Comparison of ENCODE assay signal across 11 mouse cellular contexts in the genomic region with DNA sequence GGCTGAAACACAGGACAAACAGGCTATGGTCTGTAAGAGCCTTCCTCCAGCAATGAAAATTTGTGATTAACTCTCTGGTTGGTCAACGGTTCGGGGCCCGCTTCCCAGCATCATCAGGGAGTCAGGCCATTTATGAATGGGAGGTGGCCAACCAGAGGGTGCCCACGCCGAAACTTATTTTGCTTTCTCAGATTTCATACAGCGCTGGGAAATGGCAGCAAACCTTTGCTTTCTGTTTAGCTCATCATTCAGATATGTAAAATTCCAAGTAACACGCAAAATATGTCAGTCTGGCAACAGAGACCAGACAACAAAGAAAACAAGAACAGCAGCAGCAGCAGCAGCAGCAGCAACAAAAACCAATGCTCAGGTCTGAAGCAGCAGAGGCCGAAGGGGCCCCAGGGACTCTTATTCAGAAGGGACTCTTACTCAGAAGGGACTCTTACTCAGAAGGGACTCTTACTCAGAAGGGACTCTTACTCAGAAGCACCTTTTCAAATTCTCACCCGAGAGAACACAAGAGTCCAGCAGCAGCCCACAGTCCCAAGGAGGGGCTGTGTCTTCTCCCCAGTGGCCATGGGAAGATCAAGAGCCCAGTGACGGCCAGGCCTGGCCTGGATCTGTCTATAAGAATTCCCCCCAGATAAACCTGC.
DNase-seq lines count a peak whose midpoint lies in the region; ATAC-seq and TF ChIP-seq lines count a peak whose summit lies in the region.
"Had no signal": no experiment of that assay in that cellular context is flagged by ENCODE, and none has a peak within 500 bp of the region (broad histone marks: within the 10 kb centered on the region; RNA-seq: fewer than 3 reads in every experiment).

No protein-coding gene starts in this region.

- no peak overlapping the region for H3K27ac ChIP-seq in forebrain, embryonic 11.5 days (ENCODE audit: low read depth, low read length)
- no peak overlapping the region for H3K27ac ChIP-seq in forebrain, embryonic 13.5 days
- no peak overlapping the region for H3K27ac ChIP-seq in lung, embryonic 16.5 days (ENCODE audit: low read length)
- H3K27ac ChIP-seq: liver, embryonic 15.5 days had no signal

- WGBS in forebrain, embryonic 11.5 days = 55% methylated on average over 10 of the region's 10 CpGs
- 64% methylated on average over 10 of the region's 10 CpGs for WGBS in forebrain, embryonic 13.5 days
- WGBS in lung, embryonic 16.5 days = 64% methylated on average over 10 of the region's 10 CpGs
- WGBS in lung, adult 2 months = 66% methylated on average over 10 of the region's 10 CpGs

- no peak for TF ChIP-seq POLR2A in lung, adult 2 months (IDR thresholded peaks at IDR 0.05; ENCODE audit: borderline replicate concordance, extremely low read depth, low read depth, low read length)

- TF ChIP-seq CTCF in lung, adult 2 months (IDR thresholded peaks at IDR 0.05; ENCODE audit: insufficient read depth, low read length) = no peak

- peaks cover 7% of the 10 kb centered on the region; the same call in 1 of the 2 replicates for H3K4me1 ChIP-seq in forebrain, embryonic 11.5 days (replicated peaks; ENCODE audit: control insufficient read depth, insufficient read depth, low read length)
- H3K4me1 ChIP-seq in forebrain, embryonic 13.5 days = peaks cover 20% of the 10 kb centered on the region
- H3K4me1 ChIP-seq in lung, embryonic 16.5 days (replicated peaks; ENCODE audit: control insufficient read depth, insufficient read depth, low read length) = peaks cover 5% of the 10 kb centered on the region; the same call in 1 of the 2 replicates
- no peaks in the 10 kb centered on the region; the same call in none of the 2 replicates for H3K4me1 ChIP-seq in lung, adult 2 months (ENCODE audit: control insufficient read depth, insufficient read depth, low read length)

- H3K4me3 ChIP-seq in forebrain, embryonic 11.5 days (ENCODE audit: low read depth, low read length) = no peak overlapping the region
- H3K4me3 ChIP-seq in forebrain, embryonic 13.5 days = no peak overlapping the region
- no peak overlapping the region for H3K4me3 ChIP-seq in lung, embryonic 16.5 days (ENCODE audit: low read length)
- H3K4me3 ChIP-seq in lung, adult 2 months (replicated peaks; ENCODE audit: extremely low read depth, low read depth, low read length) = no peak overlapping the region
- H3K4me3 ChIP-seq: liver, embryonic 15.5 days had no signal

- 0 out of 2 replicates have a peak, but pooled peaks have one; percentile 42 for ATAC-seq in forebrain, embryonic 11.5 days (replicated peaks; ENCODE audit: low FRiP score)
- no peak for ATAC-seq in forebrain, embryonic 13.5 days
- peak; percentile 50; the same call in 1 of the 2 replicates for ATAC-seq in lung, embryonic 16.5 days (ENCODE audit: low read depth)

- no peaks in the 10 kb centered on the region for H3K27me3 ChIP-seq in forebrain, embryonic 11.5 days (ENCODE audit: control insufficient read depth, insufficient read depth, low read length)
- H3K27me3 ChIP-seq in forebrain, embryonic 13.5 days = no peaks in the 10 kb centered on the region
- H3K27me3 ChIP-seq in lung, embryonic 16.5 days (ENCODE audit: control insufficient read depth, insufficient read depth, low read depth, low read length) = no peaks in the 10 kb centered on the region
- H3K27me3 ChIP-seq: liver, embryonic 15.5 days had no signal

- no peak overlapping the region for H3K9ac ChIP-seq in forebrain, embryonic 11.5 days (ENCODE audit: low read length)
- H3K9ac ChIP-seq in forebrain, embryonic 13.5 days = no peak overlapping the region
- H3K9ac ChIP-seq in lung, embryonic 16.5 days (ENCODE audit: low read length) = no peak overlapping the region
- H3K9ac ChIP-seq: liver, embryonic 15.5 days had no signal

- H3K9me3 ChIP-seq in forebrain, embryonic 11.5 days (ENCODE audit: control insufficient read depth, low read length) = no peaks in the 10 kb centered on the region
- H3K9me3 ChIP-seq in forebrain, embryonic 13.5 days (replicated peaks) = no peaks in the 10 kb centered on the region
- H3K9me3 ChIP-seq in lung, embryonic 16.5 days (ENCODE audit: control insufficient read depth, low read length) = no peaks in the 10 kb centered on the region
- H3K9me3 ChIP-seq: liver, embryonic 15.5 days had no signal

- no peak overlapping the region for H3K4me2 ChIP-seq in forebrain, embryonic 11.5 days (ENCODE audit: low read depth, low read length, severe bottlenecking)
- no peak overlapping the region for H3K4me2 ChIP-seq in forebrain, embryonic 13.5 days
- H3K4me2 ChIP-seq in lung, embryonic 16.5 days (ENCODE audit: low read depth, low read length) = no peak overlapping the region
- H3K4me2 ChIP-seq: liver, embryonic 15.5 days had no signal

- DNase-seq in forebrain, embryonic 11.5 days (ENCODE audit: low spot score) = peak; percentile 60
- DNase-seq in lung, adult 2 months = no peak
- DNase-seq in embryo, embryonic 10 days (ENCODE audit: low spot score) = peak; percentile 26
- peak; percentile 21 for DNase-seq in lung, postnatal 36 days
- DNase-seq in frontal cortex, postnatal 10 days (ENCODE audit: low spot score in 2 of 2) = no peak
- no peak for DNase-seq in ovary, postnatal 10 days (ENCODE audit: low spot score)
- DNase-seq: adrenal gland, postnatal 25 days; kidney, postnatal 25 days had no signal

- no peaks in the 10 kb centered on the region for H3K36me3 ChIP-seq in forebrain, embryonic 11.5 days (ENCODE audit: control insufficient read depth, insufficient read depth, low read length)
- no peaks in the 10 kb centered on the region for H3K36me3 ChIP-seq in forebrain, embryonic 13.5 days (ENCODE audit: poor library complexity, severe bottlenecking)
- no peaks in the 10 kb centered on the region for H3K36me3 ChIP-seq in lung, embryonic 16.5 days (ENCODE audit: control insufficient read depth, insufficient read depth, low read length)
- H3K36me3 ChIP-seq: liver, embryonic 15.5 days had no signal

Comparison
In these comparisons a context has a peak if more than half of its experiments do, and no peak if none do; other contexts are left out.
1. DNase-seq: peak in forebrain, embryonic 11.5 days (single experiment), embryo, embryonic 10 days (single experiment) and lung, postnatal 36 days (single experiment); none in lung, adult 2 months (single experiment), frontal cortex, postnatal 10 days (0 of 2) and ovary, postnatal 10 days (single experiment).